Mouse (Mus musculus): ENCODE results near the gene Klhl11.

Gene Klhl11

DNA sequence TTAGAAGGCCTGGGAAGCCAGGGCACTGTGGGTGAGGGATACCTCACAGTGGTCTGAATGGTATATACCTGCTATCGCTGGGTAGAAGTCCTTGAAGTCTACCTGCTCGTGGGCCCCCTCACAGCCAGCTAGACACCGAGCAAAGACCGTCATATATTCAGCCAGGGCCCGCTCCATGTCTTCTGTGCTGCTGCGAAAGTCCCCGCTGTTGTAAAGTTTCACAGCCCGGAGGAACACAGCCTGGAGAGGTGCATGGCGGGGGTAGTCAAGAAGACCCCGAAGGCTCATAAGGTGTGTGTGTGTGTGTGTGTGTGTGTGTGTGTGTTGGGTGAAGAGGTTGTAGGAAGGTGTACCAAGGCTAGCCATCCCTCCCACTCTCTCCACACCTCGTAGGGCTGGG is 59.0 kb downstream of the Klhl11 start:
- no peak for DNase-seq (ENCODE audit: low read depth)
